Mouse (Mus musculus) midbrain, embryonic 14.5 days (tissue): ENCODE measurements around the gene Tpcn2. TPM values are rescaled to one million over a fixed set of nuclear protein-coding genes. Genes with fewer than 3 reads are reported as not detected.

ENCODE experiments used
- ATAC-seq: fragments of 200-750 bp; cut with Nextera tagmentation; 2 replicates; pipeline ENCODE4 v1.8.0; 2017; ENCODE audit warnings: moderate number of reproducible peaks, moderate library complexity; ENCODE audit not compliant: low FRiP score, low TSS enrichment
- DNase-seq: peaks from one replicate; pipeline ENCODE4 v3.0.0-alpha.2; 2015
- H3K27ac ChIP-seq: fragments of 300-500 bp; sonication (generic); replicated peaks from 2 replicates; pipeline ENCODE4 v1.5.1; 2014; ENCODE audit warnings: mild to moderate bottlenecking, low read depth, low read length, moderate library complexity
- H3K27me3 ChIP-seq: fragments of 300-500 bp; sonication (generic); 2 replicates; pipeline ENCODE4 v1.6.1; 2014; ENCODE audit warnings: low read length, control low read depth, mixed read lengths; ENCODE audit not compliant: control insufficient read depth, insufficient read depth
- H3K36me3 ChIP-seq: fragments of 300-500 bp; sonication (generic); 2 replicates; pipeline ENCODE4 v1.6.1; 2014; ENCODE audit warnings: low read length, control low read depth; ENCODE audit not compliant: control insufficient read depth, insufficient read depth
- H3K4me1 ChIP-seq: fragments of 300-500 bp; sonication (generic); 2 replicates; pipeline ENCODE4 v1.6.1; 2014; ENCODE audit warnings: mild to moderate bottlenecking, antibody characterized with exemption, low read length, control low read depth; ENCODE audit not compliant: control insufficient read depth, insufficient read depth
- H3K4me2 ChIP-seq: fragments of 300-500 bp; sonication (generic); 2 replicates; pipeline ENCODE4 v1.6.1; 2014; ENCODE audit warnings: mild to moderate bottlenecking, low read length, moderate library complexity
- H3K4me3 ChIP-seq: fragments of 300-500 bp; sonication (generic); replicated peaks from 2 replicates; pipeline ENCODE4 v1.5.1; 2014; ENCODE audit warnings: low read depth, low read length
- H3K9ac ChIP-seq: fragments of 300-500 bp; sonication (generic); replicated peaks from 2 replicates; pipeline ENCODE4 v1.6.1; 2014; ENCODE audit warnings: mild to moderate bottlenecking, low read length, moderate library complexity
- H3K9me3 ChIP-seq: fragments of 300-500 bp; sonication (generic); 2 replicates; pipeline ENCODE4 v1.6.1; 2016; ENCODE audit warnings: low read length, control low read depth, mixed read lengths; ENCODE audit not compliant: control insufficient read depth
- WGBS: fragments of 180-500 bp; shearing (Covaris S2); extraction: QIAGEN DNeasy Blood & Tissue Kit; methylation state at CpG from one replicate; pipeline ENCODE4 v1.1.7; 2014; 5-methylcytosine and 5-hydroxymethylcytosine counted together
- polyA plus RNA-seq: library from polyadenylated mRNA; unstranded; fragments of >200 nt; fragmentation: Nextera tagmentation; extraction: Ambion mirVana; gene quantifications from 2 replicates; pipeline ENCODE4 v1.2.1, GENCODE M21; 2014

Tpcn2 gene
- polyA plus RNA-seq, 1 experiment from 2014 or later = 1.4 TPM

DNA sequence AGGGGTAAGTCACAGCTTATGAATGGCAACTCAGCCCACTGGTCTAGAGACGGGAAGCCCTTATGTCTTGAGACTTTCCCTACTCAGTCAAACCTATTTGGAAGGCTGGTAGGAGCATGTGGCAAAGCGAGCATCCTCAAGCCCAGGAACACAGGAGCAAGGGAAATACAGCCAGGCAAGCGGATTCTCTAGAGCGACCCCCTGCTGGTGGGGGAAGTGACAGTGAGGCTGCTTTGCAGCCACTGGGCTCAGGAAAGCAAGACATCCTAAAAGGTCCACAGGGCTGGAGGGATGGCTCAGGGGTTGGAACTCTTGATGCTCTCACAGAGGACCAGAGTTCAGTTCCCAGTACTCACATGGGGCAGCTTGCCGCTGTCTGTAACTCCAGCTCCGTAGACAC lies 87.5 kb downstream of the Tpcn2 start:
- Histone ChIP-seq H3K9me3 (no peaks in the 10 kb centered on the region), H3K27me3 (no peaks in the 10 kb centered on the region), H3K9ac (no peak overlapping the region), H3K4me2 (no peak overlapping the region), H3K4me1 (peaks cover 3% of the 10 kb centered on the region; the same call in 1 of the 2 replicates), H3K27ac (no peak overlapping the region), H3K36me3 (no peaks in the 10 kb centered on the region), H3K4me3 (no peak overlapping the region)
- no peak for ATAC-seq
- no peak for DNase-seq
- 75% methylated on average over 6 of the region's 6 CpGs for WGBS

DNA sequence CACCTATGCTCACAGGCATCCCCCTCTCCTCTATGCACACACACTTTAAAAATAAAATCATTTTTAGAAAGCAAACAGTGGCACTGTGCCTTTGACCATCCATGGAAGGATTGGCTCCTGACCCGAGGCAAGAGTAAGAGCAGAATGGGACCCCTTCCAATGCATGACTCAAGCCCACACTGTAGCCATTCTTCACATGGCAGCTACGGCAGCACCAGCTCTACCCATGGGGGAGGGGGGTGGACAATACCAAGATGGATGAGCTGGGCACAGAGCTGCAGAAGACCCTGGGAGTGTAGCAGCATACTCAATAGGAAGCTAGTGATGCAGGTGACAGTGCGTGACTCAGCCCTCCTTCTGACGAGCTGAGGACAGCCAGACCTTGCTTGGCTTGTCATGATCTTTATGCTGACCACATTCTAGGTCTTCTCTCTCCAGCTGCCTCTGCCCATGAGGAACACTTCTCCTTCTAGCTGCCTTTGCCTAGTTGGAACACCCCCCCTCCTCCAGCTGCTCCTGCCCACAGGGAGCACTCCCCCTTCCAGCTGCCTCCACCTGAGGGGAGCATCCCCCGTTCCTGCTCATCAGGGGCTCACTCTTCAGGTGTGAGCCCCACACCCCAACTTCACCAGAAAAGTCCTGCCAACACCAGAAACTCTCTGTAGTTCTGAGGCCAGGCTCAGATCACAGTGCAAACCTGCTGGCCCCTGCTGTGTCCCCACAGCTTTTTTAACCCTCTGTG lies 88.5 kb downstream of the Tpcn2 start:
- WGBS = 63% methylated on average over 5 of the region's 5 CpGs
- peaks cover 3% of the 10 kb centered on the region; the same call in 1 of the 2 replicates for H3K4me1 ChIP-seq
- no peak for ATAC-seq
- no peaks in the 10 kb centered on the region for H3K9me3 ChIP-seq
- DNase-seq = no peak
- H3K36me3 ChIP-seq = no peaks in the 10 kb centered on the region
- no peak overlapping the region for H3K4me3 ChIP-seq
- no peak overlapping the region for H3K9ac ChIP-seq
- H3K27ac ChIP-seq = no peak overlapping the region
- H3K27me3 ChIP-seq = no peaks in the 10 kb centered on the region
- no peak overlapping the region for H3K4me2 ChIP-seq

GRCm38 (mm10) chr7:145194455-145195161 lies 89.2 kb downstream of the Tpcn2 start:
- no peak overlapping the region for H3K27ac ChIP-seq
- ATAC-seq = no peak
- peaks cover 3% of the 10 kb centered on the region; the same call in 1 of the 2 replicates for H3K4me1 ChIP-seq
- H3K4me3 ChIP-seq = no peak overlapping the region
- H3K9me3 ChIP-seq = no peaks in the 10 kb centered on the region
- no peaks in the 10 kb centered on the region for H3K27me3 ChIP-seq
- H3K4me2 ChIP-seq = no peak overlapping the region
- WGBS = 77% methylated on average over 3 of the region's 3 CpGs
- peak; percentile 62 for DNase-seq
- H3K36me3 ChIP-seq = no peaks in the 10 kb centered on the region
- no peak overlapping the region for H3K9ac ChIP-seq

- no peak overlapping the region for H3K27ac ChIP-seq
- no peaks in the 10 kb centered on the region for H3K27me3 ChIP-seq
- H3K9ac ChIP-seq = no peak overlapping the region
- DNase-seq (no peak), ATAC-seq (no peak)
- H3K4me1 ChIP-seq = 0 out of 2 replicates have a peak, but pooled peaks cover 3% of the 10 kb centered on the region
- no peaks in the 10 kb centered on the region for H3K36me3 ChIP-seq
- 87% methylated on average over 6 of the region's 6 CpGs for WGBS
- H3K9me3 ChIP-seq = no peaks in the 10 kb centered on the region
- H3K4me3 ChIP-seq = no peak overlapping the region
- no peak overlapping the region for H3K4me2 ChIP-seq
Measured at GRCm38 (mm10) chr7:145192836-145193235, 91.0 kb downstream of the Tpcn2 start.

DNA sequence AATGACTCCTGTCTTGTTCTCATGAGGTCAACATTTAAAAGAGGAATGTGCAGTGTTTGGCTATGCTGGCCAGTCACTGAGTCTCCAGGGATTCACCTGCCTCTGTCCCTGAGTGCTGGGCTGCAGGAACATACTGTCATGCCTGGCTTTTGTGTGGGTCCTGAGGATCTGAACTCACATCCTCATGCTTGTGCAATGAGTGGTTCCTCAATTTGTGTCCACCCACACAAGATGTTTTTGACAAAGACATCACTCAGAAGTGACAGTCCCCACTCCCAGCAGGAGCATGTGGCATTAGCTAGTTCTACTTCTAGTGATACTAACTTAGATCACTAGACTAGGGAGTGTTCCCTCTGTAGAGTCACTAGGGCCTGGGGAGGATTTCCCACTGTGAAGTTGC lies 93.3 kb downstream of the Tpcn2 start:
- H3K36me3 ChIP-seq = no peaks in the 10 kb centered on the region
- no peak for ATAC-seq
- no peaks in the 10 kb centered on the region for H3K27me3 ChIP-seq
- DNase-seq = no peak
- H3K9me3 ChIP-seq = no peaks in the 10 kb centered on the region
- H3K4me2 ChIP-seq = no peak overlapping the region
- 0 out of 2 replicates have a peak, but pooled peaks cover 3% of the 10 kb centered on the region for H3K4me1 ChIP-seq
- no peak overlapping the region for H3K9ac ChIP-seq
- no peak overlapping the region for H3K27ac ChIP-seq
- H3K4me3 ChIP-seq = no peak overlapping the region

GRCm38 (mm10) chr7:145189342-145189741 lies 94.5 kb downstream of the Tpcn2 start:
- Histone ChIP-seq H3K27ac (no peak overlapping the region), H3K36me3 (no peaks in the 10 kb centered on the region), H3K4me1 (0 out of 2 replicates have a peak, but pooled peaks cover 3% of the 10 kb centered on the region), H3K4me3 (no peak overlapping the region), H3K4me2 (no peak overlapping the region), H3K27me3 (no peaks in the 10 kb centered on the region), H3K9ac (no peak overlapping the region), H3K9me3 (no peaks in the 10 kb centered on the region)
- WGBS = 47% methylated on average over 8 of the region's 8 CpGs
- DNase-seq = no peak
- ATAC-seq = no peak

DNA sequence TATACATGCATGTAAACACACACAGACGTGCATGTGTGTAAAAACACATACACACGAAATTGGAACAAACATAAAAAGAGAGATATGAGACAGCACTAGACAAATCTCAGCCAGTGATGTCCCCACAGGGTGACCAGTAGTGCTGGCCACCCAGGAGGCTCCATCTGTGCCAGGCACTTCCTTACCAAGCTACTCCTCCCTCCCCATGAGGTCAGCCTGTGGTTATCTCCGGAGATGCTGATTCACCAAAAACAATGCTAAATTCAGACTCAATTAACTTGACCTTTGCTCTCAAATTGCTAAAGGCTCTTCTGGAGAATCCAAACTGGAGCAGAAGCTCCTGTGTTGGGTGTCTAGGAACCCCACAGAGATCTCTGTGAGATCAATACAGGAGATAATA lies 96.0 kb downstream of the Tpcn2 start:
- Histone ChIP-seq H3K36me3 (no peaks in the 10 kb centered on the region), H3K4me2 (no peak overlapping the region), H3K4me1 (no peaks in the 10 kb centered on the region), H3K27ac (no peak overlapping the region), H3K9me3 (no peaks in the 10 kb centered on the region), H3K27me3 (no peaks in the 10 kb centered on the region), H3K4me3 (no peak overlapping the region), H3K9ac (no peak overlapping the region)
- DNase-seq (no peak), ATAC-seq (no peak)
- WGBS = 73% methylated on average over 3 of the region's 3 CpGs

DNA sequence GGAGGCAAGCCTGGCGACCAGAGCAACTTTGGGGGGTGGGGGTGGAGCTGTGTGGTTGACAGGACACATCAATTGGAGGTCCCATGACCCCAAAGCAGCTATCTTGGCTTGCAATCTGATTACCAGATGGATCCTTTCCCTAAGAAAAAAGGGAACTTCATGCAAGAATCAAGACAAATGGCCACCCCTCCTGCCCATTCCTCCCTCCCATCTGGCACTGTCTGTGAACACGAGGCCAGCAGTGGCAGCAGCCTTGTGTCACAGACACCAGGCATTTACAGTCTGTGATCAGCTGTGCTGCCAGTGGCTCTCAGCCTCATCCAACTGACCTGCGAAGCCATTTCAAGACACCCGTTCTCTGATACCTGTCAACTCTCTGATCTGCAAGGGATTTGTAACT lies 101.4 kb downstream of the Tpcn2 start:
- WGBS = 64% methylated on average over 4 of the region's 4 CpGs
- Histone ChIP-seq H3K4me3 (no peak overlapping the region), H3K27ac (no peak overlapping the region), H3K4me2 (no peak overlapping the region), H3K27me3 (no peaks in the 10 kb centered on the region), H3K9me3 (no peaks in the 10 kb centered on the region), H3K4me1 (no peaks in the 10 kb centered on the region), H3K36me3 (no peaks in the 10 kb centered on the region), H3K9ac (no peak overlapping the region)
- DNase-seq = no peak
- ATAC-seq = no peak
